Mouse (Mus musculus): ENCODE results near the gene Myo10.
A peak's percentile ranks its signal among the peaks of the same experiment; 100 is the strongest.
"Not testable (repeated sequence)": the region's sequence is repeated elsewhere in the genome, so short reads cannot be mapped to it uniquely, and the experiment has no call there.

The Myo10 gene

DNA sequence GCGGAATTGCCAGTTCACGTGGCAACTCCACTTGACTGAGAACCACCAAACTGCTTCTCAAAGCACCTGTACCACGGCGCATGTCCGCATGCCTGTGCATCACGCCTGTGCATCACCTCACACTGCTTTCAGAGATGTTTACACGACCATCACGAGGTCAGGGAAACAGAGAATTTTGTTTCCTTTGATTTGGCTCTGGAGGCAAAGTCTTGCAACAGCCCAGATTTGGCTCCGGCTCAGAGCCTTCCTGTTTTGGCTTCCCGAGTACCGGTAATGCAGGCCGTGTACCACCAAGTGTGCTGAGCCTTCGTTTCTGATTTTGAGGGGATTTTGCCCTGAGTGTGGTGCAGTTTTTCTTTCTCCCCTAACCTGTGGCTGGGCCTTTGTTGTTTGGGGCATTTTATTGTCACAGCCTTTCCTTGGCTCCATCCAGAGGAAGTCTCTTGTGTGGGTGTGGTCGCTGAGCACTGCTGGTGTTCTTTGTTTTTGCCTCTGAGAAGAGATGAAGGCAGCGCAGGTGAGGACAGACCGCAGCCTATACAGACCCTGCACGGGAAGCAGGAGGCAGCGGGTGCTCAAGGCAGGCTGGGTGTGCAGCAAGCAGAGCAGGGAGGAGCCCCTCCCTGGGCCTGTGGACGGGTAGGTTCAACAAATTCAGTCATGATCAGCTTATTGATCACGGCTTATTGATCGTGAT, 70.1 kb downstream of the Myo10 start:
- DNase-seq (ENCODE audit: low read depth, low spot score): no peak

DNA sequence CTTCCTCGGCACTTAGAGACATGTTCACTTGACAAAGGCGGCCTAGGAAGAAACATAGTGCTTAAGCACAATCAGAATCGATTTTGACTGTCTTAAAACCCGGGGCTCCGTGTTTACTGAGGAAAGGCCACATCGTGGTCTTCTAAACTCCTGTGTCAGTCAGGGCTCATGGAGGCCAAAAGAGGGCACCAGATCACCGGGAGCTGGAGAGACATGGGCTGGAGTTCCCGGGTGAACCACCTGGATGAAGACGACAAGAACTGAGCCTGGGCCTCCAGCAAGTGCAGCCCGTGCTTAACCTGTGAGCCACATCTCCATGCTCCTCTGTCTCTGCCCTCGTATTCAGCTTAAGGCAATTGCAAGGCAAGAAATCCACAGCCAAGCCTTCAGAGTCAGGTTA, 71.4 kb downstream of the Myo10 start:
- DNase-seq (ENCODE audit: low read depth, low spot score): no peak

DNA sequence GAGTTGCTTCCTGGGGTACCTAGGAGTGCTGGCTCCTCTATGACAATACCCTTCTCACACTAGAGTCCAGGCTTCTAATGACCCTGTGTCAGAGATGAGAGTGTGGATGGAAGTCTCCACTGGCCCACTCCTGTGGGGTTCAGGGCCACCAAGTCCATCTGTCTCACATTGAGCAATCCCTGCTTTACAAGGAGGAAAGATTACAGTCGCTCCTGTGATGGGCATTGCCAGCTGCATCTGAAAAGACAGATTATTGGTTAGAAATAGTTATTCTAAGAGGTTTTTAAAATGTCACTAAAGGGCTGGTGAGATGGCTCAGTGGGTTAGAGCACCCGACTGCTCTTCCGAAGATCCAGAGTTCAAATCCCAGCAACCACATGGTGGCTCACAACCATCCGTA, 72.4 kb downstream of the Myo10 start:
- no peak for DNase-seq (ENCODE audit: low read depth, low spot score)

DNA sequence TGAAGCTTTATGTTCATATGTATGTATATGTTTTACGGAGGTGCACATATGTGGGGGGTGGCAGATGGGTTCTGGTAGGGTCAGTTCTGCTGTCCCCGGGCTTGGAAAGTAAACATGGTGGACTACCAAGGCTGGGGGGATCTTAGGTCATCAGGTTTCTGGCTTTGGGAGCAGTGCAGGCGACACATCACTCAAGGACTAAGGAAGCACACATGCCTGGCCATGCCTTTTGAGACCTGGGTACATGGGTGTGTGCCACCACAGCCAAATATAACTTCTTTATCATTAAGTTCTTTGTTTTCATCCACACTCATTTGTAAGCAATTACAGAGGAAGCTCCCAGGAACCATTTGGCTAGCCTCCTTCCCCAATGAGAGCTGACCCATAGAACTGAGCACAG, 72.9 kb downstream of the Myo10 start:
- no peak for DNase-seq (ENCODE audit: low read depth, low spot score)

DNA sequence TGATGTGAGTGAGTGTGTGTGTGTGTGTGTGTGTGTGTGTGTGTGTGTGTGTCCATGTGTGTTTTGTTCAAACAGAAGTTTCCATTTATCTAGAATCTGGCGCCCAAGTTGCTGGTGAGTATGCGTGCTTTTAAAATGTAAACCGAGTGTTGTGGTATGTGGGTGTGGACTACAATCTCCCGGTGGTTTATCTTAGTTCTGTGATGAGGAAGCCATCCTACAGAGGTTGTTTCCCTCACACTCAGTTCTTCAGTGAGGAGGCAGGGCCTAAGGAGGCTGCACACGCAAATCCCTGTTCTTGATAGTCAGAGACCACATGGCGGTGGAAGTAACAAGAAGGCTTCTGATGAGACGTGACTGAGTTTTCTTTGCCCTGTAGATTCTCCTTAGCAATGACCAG, 73.6 kb downstream of the Myo10 start:
- no peak for DNase-seq (ENCODE audit: low read depth, low spot score)

DNA sequence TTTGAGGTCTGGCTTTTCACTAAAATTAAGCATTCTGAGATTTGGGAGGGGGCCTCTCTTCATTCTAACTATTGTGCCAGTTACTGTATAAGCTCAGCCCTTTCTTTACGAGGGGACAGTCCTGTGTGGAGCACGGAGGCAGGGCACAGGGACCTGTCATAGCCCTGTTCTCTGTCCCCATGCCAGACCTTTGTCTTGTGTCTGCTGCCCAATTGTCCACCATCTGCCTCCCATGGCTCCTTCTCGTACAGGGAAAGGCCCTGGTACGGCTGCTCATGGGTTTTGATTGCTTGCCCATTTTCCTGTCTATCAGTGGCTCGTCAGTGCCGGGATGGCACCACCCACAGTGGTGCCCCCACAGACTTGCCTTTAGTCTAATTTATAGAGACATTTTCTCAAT, 74.3 kb downstream of the Myo10 start:
- no peak for DNase-seq (ENCODE audit: low read depth, low spot score)

GRCm38 (mm10) chr15:25699032-25699557, 76.8 kb downstream of the Myo10 start:
- peak; percentile 47 for DNase-seq (ENCODE audit: low read depth, low spot score)

- no peak for DNase-seq (ENCODE audit: low read depth, low spot score)
Observed at GRCm38 (mm10) chr15:25702602-25703001, 80.3 kb downstream of the Myo10 start.

DNA sequence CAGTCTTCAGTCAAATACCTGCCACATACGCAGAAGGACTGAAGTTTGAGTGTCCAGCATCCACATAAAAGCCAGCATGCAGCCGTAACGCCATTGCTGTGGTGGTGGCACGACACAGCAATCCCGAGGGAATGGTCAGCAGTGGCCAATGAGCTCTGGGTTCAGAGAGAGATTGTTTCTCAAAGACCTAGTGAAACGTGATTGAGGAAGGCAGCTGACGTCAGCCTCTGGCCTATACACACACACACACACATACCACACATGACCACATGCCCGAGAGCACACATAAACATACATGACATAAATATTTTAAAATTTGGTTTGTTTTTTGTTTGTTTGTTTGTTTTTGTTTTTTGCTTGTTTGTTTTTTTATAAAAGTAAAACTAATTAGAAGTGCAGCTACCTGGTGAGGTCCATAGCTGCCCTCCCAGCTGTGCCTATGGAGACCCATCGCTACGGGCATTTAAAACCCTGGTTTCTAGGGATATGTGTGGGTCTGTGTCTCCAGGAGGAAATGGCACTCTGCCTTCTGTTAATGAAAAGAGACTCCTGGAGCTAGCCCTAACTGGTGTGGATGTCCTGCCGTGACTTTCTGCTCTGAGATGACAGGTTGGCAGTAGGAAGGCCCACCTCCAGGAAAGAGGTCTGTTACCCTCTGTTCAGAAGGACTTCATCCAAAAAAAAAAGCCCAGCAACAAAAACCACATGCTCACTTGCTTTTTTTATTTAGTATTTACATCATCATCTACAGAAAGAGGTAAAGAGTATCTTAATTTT, 82.7 kb downstream of the Myo10 start:
- DNase-seq (ENCODE audit: low read depth, low spot score): no peak

- DNase-seq (ENCODE audit: low read depth, low spot score): no peak
Observed at GRCm38 (mm10) chr15:25706874-25707554, 84.7 kb downstream of the Myo10 start.

- DNase-seq (ENCODE audit: low read depth, low spot score): no peak
Observed at GRCm38 (mm10) chr15:25707891-25708290, 85.6 kb downstream of the Myo10 start.

GRCm38 (mm10) chr15:25710876-25711275, 88.6 kb downstream of the Myo10 start:
- DNase-seq (ENCODE audit: low read depth, low spot score): no peak

- no peak for DNase-seq (ENCODE audit: low read depth, low spot score)
Observed at GRCm38 (mm10) chr15:25712877-25713276, 90.6 kb downstream of the Myo10 start.

- DNase-seq (ENCODE audit: low read depth, low spot score): no peak
Observed at GRCm38 (mm10) chr15:25713587-25714361, 91.4 kb downstream of the Myo10 start.

DNA sequence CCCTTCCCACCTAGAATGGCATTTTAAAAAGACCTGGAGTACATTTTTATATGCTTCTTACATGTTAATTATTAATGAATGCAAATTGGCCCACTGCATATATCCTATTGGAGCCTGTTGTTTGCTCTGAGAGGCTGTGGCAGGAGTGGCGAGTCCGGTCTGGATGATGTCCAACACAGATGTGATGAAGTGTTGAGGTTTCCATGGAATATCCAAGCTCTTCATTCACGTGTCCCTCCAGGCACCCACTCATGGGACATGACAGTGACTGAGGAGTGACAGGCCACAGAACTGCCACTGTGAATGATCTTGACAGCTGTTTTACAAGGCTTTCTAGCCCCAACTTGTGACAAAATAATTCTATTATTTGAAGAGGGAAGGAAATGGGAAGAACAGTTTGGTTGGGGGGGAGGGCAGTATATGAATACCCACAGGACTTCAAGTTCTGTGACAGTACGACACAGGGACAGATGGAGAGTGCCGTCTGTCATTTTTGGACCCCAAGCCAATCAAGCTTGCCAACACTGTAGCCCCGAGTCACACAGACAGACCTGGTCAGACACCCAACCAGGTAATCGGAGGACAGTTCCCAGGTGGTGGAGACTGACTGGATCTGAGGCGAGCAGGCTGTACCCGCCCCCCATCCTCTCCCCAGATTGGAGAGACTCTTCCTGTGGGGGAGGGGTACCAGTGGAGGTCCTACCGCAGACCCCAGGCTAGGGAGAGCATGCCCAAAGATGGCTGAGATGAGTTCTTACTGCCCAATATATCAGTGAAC, 93.1 kb downstream of the Myo10 start:
- no peak for DNase-seq (ENCODE audit: low read depth, low spot score)

DNA sequence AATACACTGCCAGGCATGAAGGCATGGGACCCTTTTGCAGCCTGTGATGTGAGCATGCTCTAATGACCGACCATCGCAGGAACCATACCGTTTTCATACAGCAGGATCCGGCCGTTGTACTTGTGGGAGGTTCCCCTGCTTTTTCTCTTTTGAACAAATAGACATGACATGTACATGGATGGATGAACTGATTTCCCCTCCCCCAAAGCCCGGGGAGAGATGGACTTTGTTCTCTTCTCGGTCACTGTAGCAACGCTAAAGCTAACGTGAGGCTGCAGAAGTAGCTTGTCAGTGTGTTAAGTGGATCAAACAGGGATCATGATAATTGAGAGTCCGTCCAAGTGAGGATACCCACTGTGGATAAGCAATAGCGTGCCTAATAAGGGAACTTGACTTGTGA, 93.7 kb downstream of the Myo10 start:
- no peak for DNase-seq (ENCODE audit: low read depth, low spot score)

- DNase-seq (ENCODE audit: low read depth, low spot score): peak; percentile 82
Observed at GRCm38 (mm10) chr15:25717006-25717405, 94.7 kb downstream of the Myo10 start.

GRCm38 (mm10) chr15:25718104-25718503, 95.8 kb downstream of the Myo10 start:
- not testable (repeated sequence) for DNase-seq (ENCODE audit: low read depth, low spot score)

DNA sequence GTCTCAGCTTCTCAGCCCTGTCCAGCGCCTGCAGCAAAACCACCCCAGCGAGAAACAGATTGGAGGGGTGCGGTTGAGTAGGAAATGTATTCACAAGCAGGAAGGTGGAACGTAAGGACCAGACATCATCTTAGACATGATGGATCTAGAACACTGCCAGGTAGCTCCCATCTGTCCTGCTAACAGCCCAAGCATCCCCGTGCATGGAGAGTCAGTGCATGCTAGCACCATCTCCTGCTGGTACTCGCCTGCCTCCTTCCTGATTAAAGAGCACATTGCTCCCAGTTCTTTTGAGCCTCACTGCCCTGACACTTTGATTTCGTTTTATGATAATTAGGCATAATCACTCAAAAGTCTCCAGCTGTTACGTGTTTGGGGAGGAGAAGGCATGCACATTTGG, 96.9 kb downstream of the Myo10 start:
- DNase-seq (ENCODE audit: low read depth, low spot score): no peak

DNA sequence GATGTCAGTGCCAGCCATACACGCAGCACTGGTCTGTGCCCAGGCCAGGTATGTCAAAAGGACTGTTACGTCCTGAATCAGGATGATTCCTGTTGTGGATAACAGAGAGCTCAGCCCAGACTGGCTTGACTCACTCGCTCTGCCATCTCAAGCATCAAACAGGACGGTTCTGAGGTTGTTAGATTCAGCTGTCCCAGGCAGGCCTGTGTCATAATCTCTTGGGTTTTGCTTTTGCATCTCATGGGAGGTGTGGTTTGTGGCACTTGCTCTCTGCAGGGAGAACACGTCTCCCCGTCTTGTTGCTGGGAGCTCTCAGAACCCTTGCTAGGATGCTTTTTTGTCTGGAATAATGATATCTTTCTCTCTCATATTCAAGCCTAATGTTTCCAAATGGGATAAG, 97.9 kb downstream of the Myo10 start:
- DNase-seq (ENCODE audit: low read depth, low spot score): no peak

All from forelimb bud, embryonic 11.5 days (tissue).